Mouse (Mus musculus) retina, adult 2 months (tissue): ENCODE data around the gene Ssxb5.
A peak's percentile ranks its signal among the peaks of the same experiment; 100 is the strongest.
"Not testable (repeated sequence)": the region's sequence is repeated elsewhere in the genome, so short reads cannot be mapped to it uniquely, and the experiment has no call there.

Experiments used
- DNase-seq: peaks from one replicate; pipeline ENCODE4 v3.0.0-alpha.2; 2012; ENCODE audit warnings: low read depth, low spot score

Gene Ssxb5

GRCm38 (mm10) chrX:8803391-8803790 lies at the start of gene Ssxb5:
Ssxb5 (plus strand) TSS chrX:8803691.
- DNase-seq = not testable (repeated sequence)

- peak; percentile 9 for DNase-seq
These were observed 28.6 kb downstream of the Ssxb5 start for GRCm38 (mm10) chrX:8832043-8832442.

GRCm38 (mm10) chrX:8843694-8844093 lies 40.2 kb downstream of the Ssxb5 start, which contains the start of gene Gm6592:
Gm6592 (plus strand) TSS chrX:8843994.
- no peak for DNase-seq

DNA sequence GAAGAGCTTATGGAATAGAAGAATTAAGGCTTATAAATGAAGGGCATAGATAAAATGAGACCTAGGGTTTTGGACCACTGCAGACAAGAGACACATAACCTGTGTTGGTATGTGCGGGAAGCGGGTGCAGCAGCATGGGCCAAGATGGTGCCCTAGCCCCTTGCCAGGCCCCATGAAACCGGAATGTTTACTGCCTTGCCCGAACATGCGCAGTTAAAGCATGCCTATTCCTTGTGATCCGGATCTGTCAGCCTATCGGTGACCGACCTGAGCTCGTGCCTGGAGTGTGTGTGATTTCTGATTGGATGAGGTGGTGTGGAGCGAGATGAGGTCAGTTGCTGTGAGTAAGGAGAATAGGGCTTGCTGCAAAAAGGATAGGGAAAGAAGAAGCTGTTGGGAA lies 49.0 kb downstream of the Ssxb5 start:
- DNase-seq = no peak
